Mouse (Mus musculus) heart, postnatal 0 days (tissue): Measurements from ENCODE around the gene Gm47995.

Source experiments
- CTCF ChIP-seq: IDR thresholded peaks from 2 replicates; pipeline ENCODE4 v1.5.1; 2016; ENCODE audit warnings: antibody characterized with exemption, control low read depth, low read depth
- EP300 ChIP-seq: IDR thresholded peaks from 2 replicates; pipeline ENCODE4 v1.6.1; 2016; ENCODE audit warnings: antibody characterized with exemption, low read depth

DNA sequence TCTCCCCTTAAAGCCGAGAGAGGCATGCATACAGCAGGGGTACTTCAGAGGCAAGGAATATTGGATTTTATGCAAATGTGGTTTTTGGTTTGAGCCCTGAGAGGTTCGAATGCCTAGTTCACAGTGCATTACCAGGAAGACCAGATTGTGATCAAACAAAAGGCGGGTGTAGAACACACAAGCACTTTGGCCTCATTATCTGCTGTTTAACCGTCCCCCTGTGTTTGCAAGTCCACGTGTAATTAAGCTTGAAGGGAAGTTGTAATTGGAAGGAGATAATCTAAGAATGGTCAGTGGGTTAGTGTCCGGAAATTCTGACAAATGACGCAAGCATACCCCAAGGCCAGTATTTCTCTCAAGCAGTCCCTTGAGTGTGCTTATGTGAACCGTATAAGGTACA is 32.2 kb upstream of the Gm47995 start:
- TF ChIP-seq EP300, result no peak
- no peak for TF ChIP-seq CTCF
